Mouse (Mus musculus): ENCODE results near the gene 0610010F05Rik.
"Not testable (repeated sequence)": the region's sequence is repeated elsewhere in the genome, so short reads cannot be mapped to it uniquely, and the experiment has no call there.

0610010F05Rik gene

GRCm38 (mm10) chr11:23632945-23633878 is at the start of gene 0610010F05Rik:
Gene 0610010F05Rik, minus strand, starts transcription at chr11:23633639.
- CTCF ChIA-PET, result interaction anchor here (0.7 kb wide), 1 partner anchor 18 kb away, joined by 4 read pairs; no protein-coding TSS in a partner anchor

- CTCF ChIA-PET, result no interaction called here
Measured at GRCm38 (mm10) chr11:23682561-23682960, 49.1 kb upstream of the 0610010F05Rik start.

- CTCF ChIA-PET, result no interaction called here
Measured at GRCm38 (mm10) chr11:23680435-23680950, 47.1 kb upstream of the 0610010F05Rik start.

- CTCF ChIA-PET, result interaction anchor here (0.5 kb wide), 1 partner anchor 140 kb away, joined by 4 read pairs; no protein-coding TSS in a partner anchor
Measured at GRCm38 (mm10) chr11:23679044-23679642, 45.7 kb upstream of the 0610010F05Rik start.

GRCm38 (mm10) chr11:23676100-23676499 is 42.7 kb upstream of the 0610010F05Rik start:
- CTCF ChIA-PET, result no interaction called here

- CTCF ChIA-PET, result interaction anchor here (0.5 to 0.6 kb wide), 2 partner anchors 40 to 198 kb away, joined by 3 to 4 read pairs; no protein-coding TSS in a partner anchor
Measured at GRCm38 (mm10) chr11:23672256-23672749, 38.9 kb upstream of the 0610010F05Rik start.

- CTCF ChIA-PET, result no interaction called here
Measured at GRCm38 (mm10) chr11:23667128-23667527, 33.7 kb upstream of the 0610010F05Rik start.

- CTCF ChIA-PET, result interaction anchor here (0.6 kb wide), 1 partner anchor 33 kb away, joined by 8 read pairs; no protein-coding TSS in a partner anchor
Measured at GRCm38 (mm10) chr11:23666526-23666925, 33.1 kb upstream of the 0610010F05Rik start.

GRCm38 (mm10) chr11:23665798-23666501 is 32.5 kb upstream of the 0610010F05Rik start, which contains the start of gene Pex13:
Gene Pex13, minus strand, starts transcription at chr11:23665959.
- CTCF ChIA-PET, result interaction anchor here (0.6 kb wide), 1 partner anchor 33 kb away, joined by 8 read pairs; no protein-coding TSS in a partner anchor

GRCm38 (mm10) chr11:23665311-23665786 is 31.9 kb upstream of the 0610010F05Rik start, which contains the start of gene Pus10:
Gene Pus10, plus strand, starts transcription at chr11:23665674.
- CTCF ChIA-PET, result interaction anchor here (0.5 kb wide), 1 partner anchor 105 kb away, joined by 3 read pairs; the partner anchor contains the start of gene Rel

GRCm38 (mm10) chr11:23664232-23664631 is 30.8 kb upstream of the 0610010F05Rik start:
- CTCF ChIA-PET, result interaction anchor here (0.7 kb wide), 1 partner anchor 33 kb away, joined by 4 read pairs; no protein-coding TSS in a partner anchor

GRCm38 (mm10) chr11:23657791-23658190 is 24.4 kb upstream of the 0610010F05Rik start:
- CTCF ChIA-PET, result interaction anchor here (0.6 kb wide), 1 partner anchor 66 kb away, joined by 3 read pairs; no protein-coding TSS in a partner anchor

GRCm38 (mm10) chr11:23653666-23654065 is 20.2 kb upstream of the 0610010F05Rik start:
- CTCF ChIA-PET, result no interaction called here

GRCm38 (mm10) chr11:23647835-23648234 is 14.4 kb upstream of the 0610010F05Rik start:
- CTCF ChIA-PET, result no interaction called here

- CTCF ChIA-PET, result interaction anchor here (0.6 kb wide), 1 partner anchor 166 kb away, joined by 3 read pairs; no protein-coding TSS in a partner anchor
Measured at GRCm38 (mm10) chr11:23647431-23647830, 14.0 kb upstream of the 0610010F05Rik start.

GRCm38 (mm10) chr11:23634573-23634972 is 1.1 kb upstream of the 0610010F05Rik start:
- CTCF ChIA-PET, result no interaction called here

- CTCF ChIA-PET, result interaction anchor here (0.7 kb wide), 1 partner anchor 17 kb away, joined by 4 read pairs; no protein-coding TSS in a partner anchor
Measured at GRCm38 (mm10) chr11:23633879-23634215, 408 bp upstream of the 0610010F05Rik start.

- CTCF ChIA-PET, result interaction anchor here (0.7 kb wide), 1 partner anchor 132 kb away, joined by 3 read pairs; no protein-coding TSS in a partner anchor
Measured at GRCm38 (mm10) chr11:23630664-23631063, 2.8 kb downstream of the 0610010F05Rik start.

GRCm38 (mm10) chr11:23618995-23619394 is 14.4 kb downstream of the 0610010F05Rik start:
- CTCF ChIA-PET, result no interaction called here

GRCm38 (mm10) chr11:23614546-23614945 is 18.9 kb downstream of the 0610010F05Rik start:
- CTCF ChIA-PET, result no interaction called here

- CTCF ChIA-PET, result not testable (repeated sequence)
Measured at GRCm38 (mm10) chr11:23607291-23607690, 26.1 kb downstream of the 0610010F05Rik start.
